Mouse (Mus musculus): ENCODE results near the gene Arfip1. TPM values are rescaled to one million over a fixed set of nuclear protein-coding genes. Genes with fewer than 3 reads are reported as not detected.

The Arfip1 gene
- polyA plus RNA-seq, 1 experiment from 2014 or later = 58.2 TPM

GRCm38 (mm10) chr3:84595677-84596234, 13.3 kb upstream of the Arfip1 start:
- TF ChIP-seq CTCF (IDR thresholded peaks at IDR 0.05; ENCODE audit: low read depth) = no peak
- 33% methylated on average over 5 of the region's 5 CpGs for WGBS
- Histone ChIP-seq H3K4me1 (ENCODE audit: insufficient read depth) (no peaks in the 10 kb centered on the region), H3K27ac (ENCODE audit: low read depth) (no peak overlapping the region), H3K9me3 (ENCODE audit: low read depth, low read length) (no peaks in the 10 kb centered on the region), H3K4me3 (ENCODE audit: low read depth, low read length) (peak overlapping the region; percentile 33), H3K9ac (no peak overlapping the region), H3K4me2 (peak overlapping the region; percentile 63), H3K27me3 (ENCODE audit: insufficient read depth, low read length) (no peaks in the 10 kb centered on the region), H3K36me3 (ENCODE audit: insufficient read depth) (no peaks in the 10 kb centered on the region)
- ATAC-seq (ENCODE audit: insufficient read depth) = no peak
- DNase-seq = no peak

- Histone ChIP-seq H3K4me3 (ENCODE audit: low read depth, low read length) (peak overlapping the region; percentile 33), H3K9ac (0 out of 2 replicates have a peak overlapping the region, but pooled peaks have one; percentile 4), H3K27ac (ENCODE audit: low read depth) (no peak overlapping the region), H3K4me2 (peak overlapping the region; percentile 63), H3K4me1 (ENCODE audit: insufficient read depth) (no peaks in the 10 kb centered on the region), H3K36me3 (ENCODE audit: insufficient read depth) (no peaks in the 10 kb centered on the region), H3K27me3 (ENCODE audit: insufficient read depth, low read length) (no peaks in the 10 kb centered on the region), H3K9me3 (ENCODE audit: low read depth, low read length) (no peaks in the 10 kb centered on the region)
- no peak for ATAC-seq (ENCODE audit: insufficient read depth)
- TF ChIP-seq CTCF (IDR thresholded peaks at IDR 0.05; ENCODE audit: low read depth) = no peak
- DNase-seq = peak; percentile 64
- WGBS = 2% methylated on average over 23 of the region's 23 CpGs
Measured at GRCm38 (mm10) chr3:84594894-84595676, 12.7 kb upstream of the Arfip1 start.

- Histone ChIP-seq H3K9me3 (ENCODE audit: low read depth, low read length) (no peaks in the 10 kb centered on the region), H3K4me2 (no peak within 1 kb of the TSS), H3K27me3 (ENCODE audit: insufficient read depth, low read length) (no peaks in the 10 kb centered on the region), H3K4me3 (ENCODE audit: low read depth, low read length) (no peak within 1 kb of the TSS), H3K27ac (ENCODE audit: low read depth) (no peak within 1 kb of the TSS), H3K36me3 (ENCODE audit: insufficient read depth) (no peaks in the 10 kb centered on the region), H3K4me1 (ENCODE audit: insufficient read depth) (no peaks in the 10 kb centered on the region), H3K9ac (no peak within 1 kb of the TSS)
- TF ChIP-seq CTCF (IDR thresholded peaks at IDR 0.05; ENCODE audit: low read depth) = no peak
- WGBS = 80% methylated on average over 2 of the region's 2 CpGs
- ATAC-seq (ENCODE audit: insufficient read depth) = no peak
- DNase-seq = no peak
Measured at GRCm38 (mm10) chr3:84593274-84593673, 10.8 kb upstream of the Arfip1 start, which contains the start of gene Tigd4. Gene Tigd4 (plus strand): TSS chr3:84593574.

GRCm38 (mm10) chr3:84586736-84587135, 4.3 kb upstream of the Arfip1 start:
- H3K36me3 ChIP-seq (ENCODE audit: insufficient read depth) = no peaks in the 10 kb centered on the region
- H3K9ac ChIP-seq = no peak overlapping the region
- TF ChIP-seq CTCF (IDR thresholded peaks at IDR 0.05; ENCODE audit: low read depth) = no peak
- peaks cover 2% of the 10 kb centered on the region; the same call in 1 of the 2 replicates for H3K4me1 ChIP-seq (ENCODE audit: insufficient read depth)
- 20% methylated on average over 5 of the region's 5 CpGs for WGBS
- DNase-seq = peak; percentile 71
- H3K4me2 ChIP-seq = no peak overlapping the region
- no peak overlapping the region for H3K4me3 ChIP-seq (ENCODE audit: low read depth, low read length)
- no peaks in the 10 kb centered on the region for H3K9me3 ChIP-seq (ENCODE audit: low read depth, low read length)
- H3K27me3 ChIP-seq (ENCODE audit: insufficient read depth, low read length) = no peaks in the 10 kb centered on the region
- ATAC-seq (ENCODE audit: insufficient read depth) = no peak
- no peak overlapping the region for H3K27ac ChIP-seq (ENCODE audit: low read depth)

GRCm38 (mm10) chr3:84582913-84583276, 470 bp upstream of the Arfip1 start:
- ATAC-seq (ENCODE audit: insufficient read depth) (no peak), DNase-seq (no peak)
- Histone ChIP-seq H3K27me3 (ENCODE audit: insufficient read depth, low read length) (no peaks in the 10 kb centered on the region), H3K4me1 (ENCODE audit: insufficient read depth) (peaks cover 10% of the 10 kb centered on the region; the same call in 1 of the 2 replicates), H3K4me3 (ENCODE audit: low read depth, low read length) (peak overlapping the region; percentile 67), H3K27ac (ENCODE audit: low read depth) (peak overlapping the region; percentile 96), H3K9ac (peak overlapping the region; percentile 82), H3K9me3 (ENCODE audit: low read depth, low read length) (no peaks in the 10 kb centered on the region), H3K4me2 (peak overlapping the region; percentile 66), H3K36me3 (ENCODE audit: insufficient read depth) (no peaks in the 10 kb centered on the region)
- TF ChIP-seq CTCF (IDR thresholded peaks at IDR 0.05; ENCODE audit: low read depth) = no peak
- under 1% methylated on average over 27 of the region's 27 CpGs for WGBS

GRCm38 (mm10) chr3:84581696-84582022, 766 bp downstream of the Arfip1 start:
- ATAC-seq (ENCODE audit: insufficient read depth) (no peak), DNase-seq (no peak)
- H3K4me1 ChIP-seq (ENCODE audit: insufficient read depth) = peaks cover 10% of the 10 kb centered on the region; the same call in 1 of the 2 replicates
- H3K4me3 ChIP-seq (ENCODE audit: low read depth, low read length) = peak overlapping the region; percentile 67
- H3K27ac ChIP-seq (ENCODE audit: low read depth) = peak overlapping the region; percentile 96
- TF ChIP-seq CTCF (IDR thresholded peaks at IDR 0.05; ENCODE audit: low read depth) = no peak
- peak overlapping the region; percentile 82 for H3K9ac ChIP-seq
- peak overlapping the region; percentile 66 for H3K4me2 ChIP-seq
- 2% methylated on average over 4 of the region's 4 CpGs for WGBS
- H3K27me3 ChIP-seq (ENCODE audit: insufficient read depth, low read length) = no peaks in the 10 kb centered on the region
- H3K9me3 ChIP-seq (ENCODE audit: low read depth, low read length) = no peaks in the 10 kb centered on the region
- no peaks in the 10 kb centered on the region for H3K36me3 ChIP-seq (ENCODE audit: insufficient read depth)

GRCm38 (mm10) chr3:84580716-84581115, 1.7 kb downstream of the Arfip1 start:
- 9% methylated on average over 4 of the region's 4 CpGs for WGBS
- Histone ChIP-seq H3K9me3 (ENCODE audit: low read depth, low read length) (no peaks in the 10 kb centered on the region), H3K4me3 (ENCODE audit: low read depth, low read length) (peak overlapping the region; percentile 67), H3K36me3 (ENCODE audit: insufficient read depth) (no peaks in the 10 kb centered on the region), H3K4me1 (ENCODE audit: insufficient read depth) (peaks cover 15% of the 10 kb centered on the region; the same call in 1 of the 2 replicates), H3K27me3 (ENCODE audit: insufficient read depth, low read length) (no peaks in the 10 kb centered on the region), H3K4me2 (peak overlapping the region; percentile 66), H3K9ac (peak overlapping the region; percentile 1; the same call in 1 of the 2 replicates), H3K27ac (ENCODE audit: low read depth) (no peak overlapping the region)
- peak; percentile 24 for DNase-seq
- no peak for ATAC-seq (ENCODE audit: insufficient read depth)
- no peak for TF ChIP-seq CTCF (IDR thresholded peaks at IDR 0.05; ENCODE audit: low read depth)

All from lung, embryonic 14.5 days (tissue).